Mouse (Mus musculus) midbrain, embryonic 14.5 days (tissue): ENCODE data around the gene Cwc25. TPM values are rescaled to one million over a fixed set of nuclear protein-coding genes. Genes with fewer than 3 reads are reported as not detected.
"Not testable (repeated sequence)": the region's sequence is repeated elsewhere in the genome, so short reads cannot be mapped to it uniquely, and the experiment has no call there.

ENCODE experiments used
- ATAC-seq: fragments of 200-750 bp; cut with Nextera tagmentation; 2 replicates; pipeline ENCODE4 v1.8.0; 2017; ENCODE audit warnings: moderate number of reproducible peaks, moderate library complexity; ENCODE audit not compliant: low FRiP score, low TSS enrichment
- DNase-seq: peaks from one replicate; pipeline ENCODE4 v3.0.0-alpha.2; 2015
- H3K27ac ChIP-seq: fragments of 300-500 bp; sonication (generic); replicated peaks from 2 replicates; pipeline ENCODE4 v1.5.1; 2014; ENCODE audit warnings: mild to moderate bottlenecking, low read depth, low read length, moderate library complexity
- H3K27me3 ChIP-seq: fragments of 300-500 bp; sonication (generic); 2 replicates; pipeline ENCODE4 v1.6.1; 2014; ENCODE audit warnings: low read length, control low read depth, mixed read lengths; ENCODE audit not compliant: control insufficient read depth, insufficient read depth
- H3K36me3 ChIP-seq: fragments of 300-500 bp; sonication (generic); 2 replicates; pipeline ENCODE4 v1.6.1; 2014; ENCODE audit warnings: low read length, control low read depth; ENCODE audit not compliant: control insufficient read depth, insufficient read depth
- H3K4me1 ChIP-seq: fragments of 300-500 bp; sonication (generic); 2 replicates; pipeline ENCODE4 v1.6.1; 2014; ENCODE audit warnings: mild to moderate bottlenecking, antibody characterized with exemption, low read length, control low read depth; ENCODE audit not compliant: control insufficient read depth, insufficient read depth
- H3K4me2 ChIP-seq: fragments of 300-500 bp; sonication (generic); 2 replicates; pipeline ENCODE4 v1.6.1; 2014; ENCODE audit warnings: mild to moderate bottlenecking, low read length, moderate library complexity
- H3K4me3 ChIP-seq: fragments of 300-500 bp; sonication (generic); replicated peaks from 2 replicates; pipeline ENCODE4 v1.5.1; 2014; ENCODE audit warnings: low read depth, low read length
- H3K9ac ChIP-seq: fragments of 300-500 bp; sonication (generic); replicated peaks from 2 replicates; pipeline ENCODE4 v1.6.1; 2014; ENCODE audit warnings: mild to moderate bottlenecking, low read length, moderate library complexity
- H3K9me3 ChIP-seq: fragments of 300-500 bp; sonication (generic); 2 replicates; pipeline ENCODE4 v1.6.1; 2016; ENCODE audit warnings: low read length, control low read depth, mixed read lengths; ENCODE audit not compliant: control insufficient read depth
- WGBS: fragments of 180-500 bp; shearing (Covaris S2); extraction: QIAGEN DNeasy Blood & Tissue Kit; methylation state at CpG from one replicate; pipeline ENCODE4 v1.1.7; 2014; 5-methylcytosine and 5-hydroxymethylcytosine counted together
- polyA plus RNA-seq: library from polyadenylated mRNA; unstranded; fragments of >200 nt; fragmentation: Nextera tagmentation; extraction: Ambion mirVana; gene quantifications from 2 replicates; pipeline ENCODE4 v1.2.1, GENCODE M21; 2014

Cwc25 gene
- polyA plus RNA-seq, 1 experiment from 2014 or later: 13.2 TPM

GRCm38 (mm10) chr11:97717369-97718280, 48.7 kb downstream of the Cwc25 start:
- Histone ChIP-seq H3K4me3 (no peak overlapping the region), H3K27me3 (no peaks in the 10 kb centered on the region), H3K36me3 (peaks cover 85% of the 10 kb centered on the region), H3K9me3 (peaks cover 4% of the 10 kb centered on the region; the same call in 1 of the 2 replicates), H3K4me1 (no peaks in the 10 kb centered on the region), H3K27ac (no peak overlapping the region), H3K4me2 (no peak overlapping the region), H3K9ac (no peak overlapping the region)
- WGBS: 90% methylated on average over 26 of the region's 26 CpGs
- ATAC-seq (no peak), DNase-seq (no peak)

GRCm38 (mm10) chr11:97716021-97716420, 50.3 kb downstream of the Cwc25 start:
- no peak overlapping the region for H3K27ac ChIP-seq
- WGBS: 87% methylated on average over 8 of the region's 8 CpGs
- no peak overlapping the region for H3K4me3 ChIP-seq
- no peak for DNase-seq
- ATAC-seq: no peak
- H3K36me3 ChIP-seq: peaks cover 84% of the 10 kb centered on the region
- no peaks in the 10 kb centered on the region for H3K4me1 ChIP-seq
- H3K4me2 ChIP-seq: no peak overlapping the region
- no peaks in the 10 kb centered on the region for H3K9me3 ChIP-seq
- no peaks in the 10 kb centered on the region for H3K27me3 ChIP-seq
- H3K9ac ChIP-seq: no peak overlapping the region

- H3K4me3 ChIP-seq: no peak overlapping the region
- no peaks in the 10 kb centered on the region for H3K4me1 ChIP-seq
- ATAC-seq: no peak
- no peaks in the 10 kb centered on the region for H3K9me3 ChIP-seq
- WGBS: 94% methylated on average over 14 of the region's 14 CpGs
- no peaks in the 10 kb centered on the region for H3K27me3 ChIP-seq
- H3K36me3 ChIP-seq: peaks cover 81% of the 10 kb centered on the region
- H3K27ac ChIP-seq: no peak overlapping the region
- no peak overlapping the region for H3K9ac ChIP-seq
- no peak overlapping the region for H3K4me2 ChIP-seq
- no peak for DNase-seq
Observed at GRCm38 (mm10) chr11:97714784-97715760, 51.3 kb downstream of the Cwc25 start.

GRCm38 (mm10) chr11:97714356-97714755, 52.0 kb downstream of the Cwc25 start:
- no peak overlapping the region for H3K4me2 ChIP-seq
- H3K9me3 ChIP-seq: no peaks in the 10 kb centered on the region
- 94% methylated on average over 3 of the region's 3 CpGs for WGBS
- H3K4me3 ChIP-seq: no peak overlapping the region
- H3K27ac ChIP-seq: no peak overlapping the region
- H3K36me3 ChIP-seq: peaks cover 74% of the 10 kb centered on the region
- H3K9ac ChIP-seq: no peak overlapping the region
- H3K4me1 ChIP-seq: no peaks in the 10 kb centered on the region
- ATAC-seq: no peak
- no peaks in the 10 kb centered on the region for H3K27me3 ChIP-seq
- DNase-seq: no peak

GRCm38 (mm10) chr11:97713896-97714295, 52.5 kb downstream of the Cwc25 start:
- Histone ChIP-seq H3K9me3 (no peaks in the 10 kb centered on the region), H3K4me1 (no peaks in the 10 kb centered on the region), H3K9ac (no peak overlapping the region), H3K27me3 (no peaks in the 10 kb centered on the region), H3K4me3 (no peak overlapping the region), H3K4me2 (no peak overlapping the region), H3K27ac (no peak overlapping the region), H3K36me3 (peaks cover 74% of the 10 kb centered on the region)
- DNase-seq: no peak
- WGBS: 91% methylated on average over 8 of the region's 8 CpGs
- no peak for ATAC-seq

- 95% methylated on average over 15 of the region's 15 CpGs for WGBS
- no peak overlapping the region for H3K4me2 ChIP-seq
- H3K27me3 ChIP-seq: no peaks in the 10 kb centered on the region
- no peak overlapping the region for H3K9ac ChIP-seq
- no peak overlapping the region for H3K27ac ChIP-seq
- ATAC-seq: no peak
- H3K36me3 ChIP-seq: peaks cover 74% of the 10 kb centered on the region
- H3K9me3 ChIP-seq: no peaks in the 10 kb centered on the region
- no peaks in the 10 kb centered on the region for H3K4me1 ChIP-seq
- no peak for DNase-seq
- no peak overlapping the region for H3K4me3 ChIP-seq
Observed at GRCm38 (mm10) chr11:97712286-97712685, 54.1 kb downstream of the Cwc25 start.

GRCm38 (mm10) chr11:97711200-97711900, 55.0 kb downstream of the Cwc25 start:
- 87% methylated on average over 13 of the region's 13 CpGs for WGBS
- DNase-seq (no peak), ATAC-seq (no peak)
- H3K9me3 ChIP-seq: no peaks in the 10 kb centered on the region
- H3K36me3 ChIP-seq: peaks cover 74% of the 10 kb centered on the region
- H3K27ac ChIP-seq: no peak overlapping the region
- no peak overlapping the region for H3K9ac ChIP-seq
- H3K27me3 ChIP-seq: no peaks in the 10 kb centered on the region
- no peaks in the 10 kb centered on the region for H3K4me1 ChIP-seq
- H3K4me3 ChIP-seq: no peak overlapping the region
- no peak overlapping the region for H3K4me2 ChIP-seq

- DNase-seq, H3K9me3 ChIP-seq, H3K4me3 ChIP-seq, H3K4me2 ChIP-seq, ATAC-seq, H3K27me3 ChIP-seq, H3K4me1 ChIP-seq, H3K9ac ChIP-seq, H3K27ac ChIP-seq: not testable (repeated sequence)
- WGBS: 86% methylated on average over 2 of the region's 2 CpGs
- peaks cover 77% of the 10 kb centered on the region for H3K36me3 ChIP-seq
Observed at GRCm38 (mm10) chr11:97710067-97710466, 56.3 kb downstream of the Cwc25 start.
